Mouse (Mus musculus) lung, adult 2 months (tissue): Measurements from ENCODE around the gene Aox3.

Experiments
- CTCF ChIP-seq: fragments of 200-500 bp; IDR thresholded peaks from 2 replicates; pipeline ENCODE4 v1.5.1; 2011; ENCODE audit warnings: mild to moderate bottlenecking, low read length, control low read depth; ENCODE audit not compliant: insufficient read depth
- POLR2A ChIP-seq: fragments of 200-500 bp; IDR thresholded peaks from 2 replicates; pipeline ENCODE4 v1.6.1; 2011; ENCODE audit warnings: low read depth, mild to moderate bottlenecking, control low read depth, low read length, borderline replicate concordance; ENCODE audit errors: extremely low read depth

DNA sequence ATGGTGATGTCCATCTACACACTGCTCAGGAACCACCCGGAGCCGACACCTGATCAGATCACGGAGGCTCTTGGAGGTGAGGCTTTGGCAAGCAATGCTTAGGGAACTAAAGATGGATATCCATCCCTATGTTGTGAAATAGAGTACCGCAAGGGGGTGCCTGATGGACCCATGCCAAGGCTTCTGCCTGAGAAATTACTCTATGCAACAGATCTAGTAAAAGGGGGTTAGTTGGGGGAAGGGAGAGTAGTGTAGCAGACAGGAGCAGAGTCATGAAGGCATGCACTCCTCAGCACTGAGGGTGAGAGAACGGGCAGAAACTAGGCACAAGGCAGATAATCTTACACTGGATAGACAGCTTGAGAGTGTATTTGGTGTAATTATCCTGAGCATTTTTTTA, 108.9 kb downstream of the Aox3 start:
- TF ChIP-seq CTCF = no peak
- TF ChIP-seq POLR2A = no peak
